Mouse (Mus musculus) embryonic facial prominence, embryonic 10.5 days (tissue): ENCODE results near the gene Spp1. TPM values are rescaled to one million over a fixed set of nuclear protein-coding genes. Genes with fewer than 3 reads are reported as not detected.

Source experiments
- DNase-seq: peaks from one replicate; pipeline ENCODE4 v3.0.0-alpha.2; 2017; ENCODE audit warnings: low spot score
- H3K27ac ChIP-seq: fragments of 300-500 bp; sonication (generic); replicated peaks from 2 replicates; pipeline ENCODE4 v1.5.1; 2016; ENCODE audit warnings: mild to moderate bottlenecking
- H3K27me3 ChIP-seq: fragments of 300-500 bp; sonication (generic); replicated peaks from 2 replicates; pipeline ENCODE4 v1.6.1; 2016; ENCODE audit warnings: low read depth, mild to moderate bottlenecking; ENCODE audit not compliant: poor library complexity, severe bottlenecking
- H3K36me3 ChIP-seq: fragments of 300-500 bp; sonication (generic); replicated peaks from 2 replicates; pipeline ENCODE4 v1.6.1; 2016; ENCODE audit warnings: mild to moderate bottlenecking, moderate library complexity
- H3K4me1 ChIP-seq: fragments of 300-500 bp; sonication (generic); 2 replicates; pipeline ENCODE4 v1.6.1; 2016
- H3K4me3 ChIP-seq: fragments of 300-500 bp; sonication (generic); 2 replicates; pipeline ENCODE4 v1.5.1; 2016; ENCODE audit warnings: mild to moderate bottlenecking, moderate library complexity
- H3K9me3 ChIP-seq: fragments of 300-500 bp; sonication (generic); 2 replicates; pipeline ENCODE4 v1.6.1; 2016; ENCODE audit warnings: mild to moderate bottlenecking
- WGBS: fragments of 180-500 bp; shearing (Covaris S2); methylation state at CpG from one replicate; pipeline ENCODE4 v1.1.7; 2016; 5-methylcytosine and 5-hydroxymethylcytosine counted together
- polyA plus RNA-seq: library from polyadenylated mRNA; unstranded; fragments of >200 nt; fragmentation: Nextera tagmentation; extraction: Ambion mirVana; gene quantifications from 2 replicates; pipeline ENCODE4 v1.2.1, GENCODE M21; 2016

Spp1 gene
- polyA plus RNA-seq, 1 experiment from 2014 or later = 6.0 TPM

DNA sequence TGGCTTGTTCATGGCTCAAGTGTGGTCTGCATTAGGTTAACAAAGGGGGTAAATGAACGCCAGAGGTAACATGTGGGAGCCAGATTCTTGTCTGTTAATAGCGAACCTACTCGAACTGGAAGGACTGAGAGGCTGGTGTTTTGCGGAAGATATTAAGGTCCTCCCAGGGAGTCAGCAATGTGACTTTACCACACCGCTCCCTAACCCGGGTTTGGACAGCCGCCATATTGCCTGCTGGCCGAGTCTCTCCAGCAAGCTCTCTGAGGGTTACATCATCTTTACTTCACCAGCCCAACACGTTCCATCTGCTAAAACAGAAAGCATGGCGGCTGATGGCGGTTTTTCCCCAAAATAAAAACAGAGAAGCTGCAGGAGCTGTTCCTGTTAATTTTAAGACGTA is 30.8 kb downstream of the Spp1 start:
- Histone ChIP-seq H3K36me3 (peaks cover 81% of the 10 kb centered on the region), H3K4me3 (no peak overlapping the region), H3K9me3 (no peaks in the 10 kb centered on the region), H3K27ac (no peak overlapping the region), H3K27me3 (no peaks in the 10 kb centered on the region), H3K4me1 (peaks cover 6% of the 10 kb centered on the region)
- WGBS = 91% methylated on average over 12 of the region's 12 CpGs
- no peak for DNase-seq

DNA sequence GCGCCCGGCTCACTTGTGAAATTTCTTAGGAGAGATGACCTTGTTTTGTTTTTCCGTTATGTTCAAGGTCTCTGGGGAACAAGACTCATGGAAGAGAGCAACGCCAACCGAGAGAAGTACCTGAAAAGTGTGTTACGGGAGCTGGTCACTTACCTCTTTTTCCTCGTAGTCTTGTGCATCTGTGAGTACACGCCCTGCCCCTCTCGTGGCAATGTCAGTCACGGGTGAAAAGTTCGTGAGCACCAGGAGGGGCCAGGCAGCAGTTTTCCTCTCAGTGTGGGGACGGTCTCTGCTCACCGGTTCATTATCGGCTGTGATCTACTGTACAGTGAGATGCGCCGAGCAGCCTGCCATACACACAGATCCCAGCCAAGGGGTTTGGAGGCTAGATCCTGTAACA is 31.9 kb downstream of the Spp1 start:
- WGBS = 94% methylated on average over 16 of the region's 16 CpGs
- Histone ChIP-seq H3K27me3 (no peaks in the 10 kb centered on the region), H3K4me3 (no peak overlapping the region), H3K4me1 (no peaks in the 10 kb centered on the region), H3K36me3 (peaks cover 92% of the 10 kb centered on the region), H3K9me3 (no peaks in the 10 kb centered on the region), H3K27ac (no peak overlapping the region)
- DNase-seq = no peak

DNA sequence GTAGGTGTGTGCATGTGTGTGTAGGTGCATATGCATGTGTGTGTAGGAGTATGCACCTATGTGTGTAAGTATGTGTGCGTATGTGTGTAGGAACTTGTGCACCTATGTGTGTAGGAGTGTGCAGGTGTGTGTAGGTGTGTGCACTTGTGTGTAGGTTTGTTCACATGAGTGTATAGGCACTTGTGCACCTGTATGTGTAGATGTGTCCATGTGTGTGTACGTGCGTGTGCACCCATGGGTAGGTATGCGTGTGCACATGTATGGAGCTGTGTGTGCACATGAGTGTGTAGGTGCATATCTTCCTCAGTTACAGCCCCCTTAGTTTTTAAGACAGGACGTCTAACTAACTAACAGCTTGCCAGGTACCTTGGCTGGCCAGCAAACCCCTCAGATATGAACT is 33.7 kb downstream of the Spp1 start:
- 93% methylated on average over 5 of the region's 5 CpGs for WGBS
- peaks cover 94% of the 10 kb centered on the region for H3K36me3 ChIP-seq
- no peaks in the 10 kb centered on the region for H3K4me1 ChIP-seq

DNA sequence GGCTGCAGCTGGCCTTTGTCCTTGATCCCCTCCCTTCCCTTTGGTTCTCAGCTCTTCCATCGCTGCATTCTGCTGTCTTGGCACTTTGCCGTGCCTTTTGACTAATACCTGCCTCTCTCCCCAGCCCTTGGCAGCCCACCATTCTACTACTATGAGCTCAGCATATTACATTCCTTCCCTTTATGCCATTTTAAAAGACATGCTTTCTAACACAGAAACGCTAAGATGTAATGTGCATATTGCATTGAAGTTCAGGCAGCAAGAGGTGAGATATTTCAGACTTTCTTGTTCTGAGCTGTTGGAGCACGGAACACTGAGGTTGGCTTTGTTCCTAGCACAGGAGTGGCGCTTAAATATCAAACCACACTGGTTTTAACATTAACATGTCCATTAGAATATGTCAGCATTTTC is 36.1 kb downstream of the Spp1 start:
- peaks cover 70% of the 10 kb centered on the region for H3K36me3 ChIP-seq
- DNase-seq = no peak
- H3K9me3 ChIP-seq = no peaks in the 10 kb centered on the region
- no peak overlapping the region for H3K27ac ChIP-seq
- WGBS = 94% methylated on average over 5 of the region's 5 CpGs
- H3K27me3 ChIP-seq = no peaks in the 10 kb centered on the region
- no peak overlapping the region for H3K4me3 ChIP-seq
- H3K4me1 ChIP-seq = no peaks in the 10 kb centered on the region

More for the DNA sequence above, 33.7 kb downstream of the Spp1 start:
- Histone ChIP-seq H3K27ac (no peak overlapping the region), H3K9me3 (no peaks in the 10 kb centered on the region), H3K27me3 (no peaks in the 10 kb centered on the region), H3K4me3 (no peak overlapping the region)
- DNase-seq = no peak

DNA sequence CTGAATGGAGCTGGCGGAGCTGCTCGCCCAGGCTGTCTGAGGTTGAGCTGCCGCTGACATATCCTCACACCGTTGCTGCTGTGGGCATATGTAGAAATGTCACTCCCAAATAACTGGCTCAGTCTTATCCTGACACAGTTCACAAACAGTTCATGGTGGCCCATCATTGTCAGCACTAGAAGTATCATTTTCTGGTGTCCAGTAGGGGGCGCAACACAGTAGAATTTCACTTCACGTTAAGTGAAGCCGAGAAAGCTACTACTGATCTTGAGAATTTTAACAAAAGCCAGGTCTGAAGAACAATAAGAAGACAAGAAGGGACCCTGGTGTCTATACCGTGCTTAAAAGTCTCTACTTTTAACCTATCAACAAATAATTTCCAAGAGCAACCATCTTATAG is 37.5 kb downstream of the Spp1 start:
- DNase-seq = no peak
- WGBS = 92% methylated on average over 8 of the region's 8 CpGs

DNA sequence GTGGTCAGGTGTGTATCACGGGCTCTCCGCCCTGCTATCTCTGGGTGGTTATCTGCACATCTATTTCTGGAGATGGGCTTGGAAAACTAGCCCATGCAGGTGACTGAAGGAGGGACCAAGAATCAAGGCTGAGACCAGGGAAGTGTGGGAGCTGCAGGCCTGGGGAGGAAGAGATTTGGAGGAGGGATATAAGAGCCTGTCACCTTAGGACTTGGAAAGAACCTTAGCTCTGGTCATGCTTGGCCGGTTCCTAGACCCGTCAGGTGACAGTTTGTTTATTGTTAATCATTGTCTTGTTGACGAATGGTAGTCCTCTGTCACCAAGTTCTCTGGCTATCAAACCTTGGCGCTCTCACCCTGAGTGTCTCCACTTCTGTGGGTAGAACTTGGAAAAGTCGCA is 45.4 kb downstream of the Spp1 start:
- Histone ChIP-seq H3K4me3 (no peak overlapping the region), H3K4me1 (no peaks in the 10 kb centered on the region), H3K36me3 (peaks cover 83% of the 10 kb centered on the region), H3K27ac (no peak overlapping the region), H3K9me3 (no peaks in the 10 kb centered on the region), H3K27me3 (no peaks in the 10 kb centered on the region)
- WGBS = 89% methylated on average over 7 of the region's 7 CpGs
- no peak for DNase-seq

More for the DNA sequence above, 37.5 kb downstream of the Spp1 start:
- Histone ChIP-seq H3K27ac (no peak overlapping the region), H3K4me3 (no peak overlapping the region), H3K27me3 (no peaks in the 10 kb centered on the region), H3K4me1 (no peaks in the 10 kb centered on the region), H3K9me3 (no peaks in the 10 kb centered on the region), H3K36me3 (peaks cover 65% of the 10 kb centered on the region)

DNA sequence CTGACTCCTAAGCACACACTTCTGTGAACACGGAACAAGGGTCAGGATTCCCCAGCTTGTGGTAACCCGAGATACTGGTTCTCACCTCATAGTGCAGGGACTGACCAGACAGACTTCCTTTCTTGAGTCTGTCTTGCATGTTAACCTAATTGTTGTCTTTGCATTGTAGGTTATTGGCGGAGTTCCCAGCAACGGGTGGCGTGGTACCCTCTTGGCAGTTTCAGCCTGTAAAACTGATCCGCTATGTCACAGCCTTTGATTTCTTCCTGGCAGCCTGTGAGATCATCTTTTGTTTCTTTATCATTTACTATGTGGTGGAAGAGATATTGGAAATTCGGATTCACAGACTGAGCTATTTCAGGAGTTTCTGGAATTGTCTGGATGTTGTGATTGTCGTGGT is 47.9 kb downstream of the Spp1 start:
- no peaks in the 10 kb centered on the region for H3K9me3 ChIP-seq
- H3K36me3 ChIP-seq = peaks cover 94% of the 10 kb centered on the region
- H3K4me3 ChIP-seq = no peak overlapping the region
- 89% methylated on average over 8 of the region's 8 CpGs for WGBS
- no peaks in the 10 kb centered on the region for H3K4me1 ChIP-seq
- H3K27ac ChIP-seq = no peak overlapping the region
- DNase-seq = no peak
- no peaks in the 10 kb centered on the region for H3K27me3 ChIP-seq

Other genes with a start within 250 kb of the Spp1 start
- gene Dmp1, start 232.5 kb upstream of the Spp1 start, polyA plus RNA-seq = 0.06 and 0.09 TPM in 2 replicates
- 0.20 and 0.28 TPM in 2 replicates for gene Ibsp, start 135.9 kb upstream of the Spp1 start, polyA plus RNA-seq
- gene Mepe, start 109.8 kb upstream of the Spp1 start, polyA plus RNA-seq = not detected in 2 replicates
- gene Pkd2, start 24.3 kb downstream of the Spp1 start, polyA plus RNA-seq = 10.3 and 10.5 TPM in 2 replicates
- 12.9 and 13.3 TPM in 2 replicates for gene BC005561, start 73.2 kb downstream of the Spp1 start, polyA plus RNA-seq